In the genomic region with DNA sequence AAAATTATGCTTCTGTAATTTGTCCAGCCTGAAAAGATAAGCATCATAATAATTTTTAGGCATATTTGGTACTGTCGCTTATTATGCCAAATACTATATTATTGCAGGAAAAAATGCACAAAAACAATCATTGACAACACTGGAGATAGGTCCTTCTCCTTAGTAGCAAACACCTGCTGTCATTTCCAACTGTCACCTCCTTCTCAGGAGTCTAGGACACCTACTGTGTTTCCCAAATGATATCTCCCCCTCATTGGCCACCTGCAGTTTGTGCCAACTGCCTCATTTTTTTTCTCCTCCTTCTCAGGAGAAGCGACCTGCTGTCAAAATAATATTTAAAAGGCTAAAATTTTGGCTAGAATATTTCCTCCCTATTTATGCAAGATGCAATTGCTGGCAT, we compare ENCODE assay signal across 18 mouse cellular contexts.
"Had no signal": no experiment of that assay in that cellular context is flagged by ENCODE, and none has a peak within 500 bp of the region (broad histone marks: within the 10 kb centered on the region; RNA-seq: fewer than 3 reads in every experiment).

No protein-coding gene starts in this region.

- H3K36me3 ChIP-seq: kidney, embryonic 15.5 days; limb, embryonic 13.5 days; liver, embryonic 15.5 days; midbrain, embryonic 13.5 days; neural tube, embryonic 12.5 days; stomach, embryonic 15.5 days had no signal

- H3K4me3 ChIP-seq: kidney, embryonic 15.5 days; limb, embryonic 13.5 days; liver, embryonic 15.5 days; midbrain, embryonic 13.5 days; myocyte; neural tube, embryonic 12.5 days; stomach, embryonic 15.5 days had no signal

- H3K27me3 ChIP-seq: kidney, embryonic 15.5 days; limb, embryonic 13.5 days; liver, embryonic 15.5 days; midbrain, embryonic 13.5 days; neural tube, embryonic 12.5 days; stomach, embryonic 15.5 days had no signal

- H3K27ac ChIP-seq: kidney, embryonic 15.5 days; limb, embryonic 13.5 days; liver, embryonic 15.5 days; midbrain, embryonic 13.5 days; neural tube, embryonic 12.5 days; stomach, embryonic 15.5 days had no signal

- H3K4me1 ChIP-seq: kidney, embryonic 15.5 days; limb, embryonic 13.5 days; liver, embryonic 15.5 days; midbrain, embryonic 13.5 days; neural tube, embryonic 12.5 days; stomach, embryonic 15.5 days had no signal

- DNase-seq: kidney, adult 18-20 months; kidney, postnatal 14 days; layer of hippocampus, adult 9-11 months; layer of hippocampus, postnatal 36 days; lung, adult 2 months; lung, postnatal 36 days; retina, postnatal 1 day; right cerebral cortex, postnatal 4 days; spleen, adult 18-20 months; thymus, adult 2 months; thymus, postnatal 25 days had no signal
